Mouse (Mus musculus) liver, adult 2 months (tissue): ENCODE data around the gene Atp4b. TPM values are rescaled to one million over a fixed set of nuclear protein-coding genes. Genes with fewer than 3 reads are reported as not detected.

Source experiments
- DNase-seq: peaks from one replicate; pipeline ENCODE4 v3.0.0-alpha.2; 2011; ENCODE audit warnings: low read depth, low spot score; ENCODE audit errors: extremely low read depth
- H3K27ac ChIP-seq: fragments of 200-500 bp; replicated peaks from 2 replicates; pipeline ENCODE4 v1.5.1; 2012; ENCODE audit warnings: low read depth, mild to moderate bottlenecking, control low read depth, inconsistent platforms, low read length; ENCODE audit not compliant: insufficient read depth
- H3K27me3 ChIP-seq: fragments of 200-500 bp; 2 replicates; pipeline ENCODE4 v1.6.1; 2012; ENCODE audit warnings: mild to moderate bottlenecking, moderate library complexity, low read length, inconsistent platforms; ENCODE audit not compliant: control insufficient read depth, insufficient read depth
- H3K36me3 ChIP-seq: fragments of 200-500 bp; 2 replicates; pipeline ENCODE4 v1.6.1; 2012; ENCODE audit warnings: low read length, inconsistent platforms; ENCODE audit not compliant: control insufficient read depth, insufficient read depth
- H3K4me1 ChIP-seq: fragments of 200-500 bp; 2 replicates; pipeline ENCODE4 v1.6.1; 2011; ENCODE audit warnings: low read length; ENCODE audit not compliant: control insufficient read depth, insufficient read depth
- H3K4me3 ChIP-seq: fragments of 200-500 bp; 2 replicates; pipeline ENCODE4 v1.5.1; 2011; ENCODE audit warnings: low read depth, mild to moderate bottlenecking, control low read depth, low read length, moderate library complexity; ENCODE audit not compliant: insufficient read depth
- H3K79me2 ChIP-seq: fragments of 200-500 bp; 2 replicates; pipeline ENCODE4 v1.6.1; 2012; ENCODE audit warnings: inconsistent platforms, mild to moderate bottlenecking, low read length, moderate library complexity; ENCODE audit not compliant: control insufficient read depth, insufficient read depth
- H3K9ac ChIP-seq: fragments of 200-500 bp; 2 replicates; pipeline ENCODE4 v1.6.1; 2012; ENCODE audit warnings: low read depth, mild to moderate bottlenecking, control low read depth, inconsistent platforms, low read length
- CTCF ChIP-seq: fragments of 200-500 bp; IDR thresholded peaks from 2 replicates; pipeline ENCODE4 v1.5.1; 2011; ENCODE audit warnings: low read depth, low read length, control low read depth
- POLR2A ChIP-seq: fragments of 200-500 bp; IDR thresholded peaks from 2 replicates; pipeline ENCODE4 v1.6.1; 2011; ENCODE audit warnings: low read length, control low read depth; ENCODE audit not compliant: insufficient read depth; ENCODE audit errors: extremely low read depth
- WGBS: fragments of 180-500 bp; shearing (Covaris S2); methylation state at CpG from one replicate; pipeline ENCODE4 v1.1.7; 2018; 5-methylcytosine and 5-hydroxymethylcytosine counted together
- polyA plus RNA-seq: library from polyadenylated mRNA; depleted of rRNA; stranded (reverse); fragments of >200 nt; gene quantifications from 2 replicates; pipeline ENCODE4 v1.2.3, GENCODE M21; 2012; rRNA removed
- total RNA-seq: library from RNA; depleted of rRNA; stranded (reverse); fragments of >200 nt; gene quantifications from 2 replicates; pipeline ENCODE4 v1.2.3, GENCODE M21; 2014; rRNA removed

The Atp4b gene
- total RNA-seq (not detected in 2 replicates), polyA plus RNA-seq (not detected in 2 replicates)

- Histone ChIP-seq H3K27me3 (no peaks in the 10 kb centered on the region), H3K27ac (no peak within 1 kb of the TSS), H3K4me3 (no peak within 1 kb of the TSS), H3K4me1 (no peaks in the 10 kb centered on the region), H3K79me2 (no peaks in the 10 kb centered on the region), H3K36me3 (no peaks in the 10 kb centered on the region), H3K9ac (no peak within 1 kb of the TSS)
- TF ChIP-seq CTCF = no peak
- no peak for TF ChIP-seq POLR2A
- WGBS = 79% methylated on average over 5 of the region's 5 CpGs
- DNase-seq = no peak
Measured at GRCm38 (mm10) chr8:13396725-13397124, at the start of gene Atp4b. TSS of gene Atp4b (minus strand) at chr8:13396825.

GRCm38 (mm10) chr8:13442152-13442551 lies 45.5 kb upstream of the Atp4b start:
- no peak for DNase-seq
- no peaks in the 10 kb centered on the region for H3K27me3 ChIP-seq
- WGBS = 88% methylated on average over 2 of the region's 2 CpGs

GRCm38 (mm10) chr8:13437531-13437930 lies 40.9 kb upstream of the Atp4b start:
- Histone ChIP-seq H3K27me3 (peaks cover 3% of the 10 kb centered on the region; the same call in 1 of the 2 replicates), H3K27ac (no peak overlapping the region), H3K4me1 (no peaks in the 10 kb centered on the region), H3K4me3 (no peak overlapping the region), H3K36me3 (no peaks in the 10 kb centered on the region), H3K79me2 (no peaks in the 10 kb centered on the region), H3K9ac (no peak overlapping the region)
- DNase-seq = no peak
- WGBS = 70% methylated on average over 2 of the region's 2 CpGs
- TF ChIP-seq POLR2A = no peak
- TF ChIP-seq CTCF = no peak

More at GRCm38 (mm10) chr8:13442152-13442551, 45.5 kb upstream of the Atp4b start:
- no peak overlapping the region for H3K27ac ChIP-seq
- no peak for TF ChIP-seq POLR2A
- no peak for TF ChIP-seq CTCF
- no peaks in the 10 kb centered on the region for H3K36me3 ChIP-seq
- no peaks in the 10 kb centered on the region for H3K4me1 ChIP-seq
- no peak overlapping the region for H3K9ac ChIP-seq
- no peaks in the 10 kb centered on the region for H3K79me2 ChIP-seq
- no peak overlapping the region for H3K4me3 ChIP-seq

- Histone ChIP-seq H3K79me2 (no peaks in the 10 kb centered on the region), H3K27me3 (peaks cover 3% of the 10 kb centered on the region; the same call in 1 of the 2 replicates), H3K4me1 (no peaks in the 10 kb centered on the region), H3K36me3 (no peaks in the 10 kb centered on the region), H3K9ac (no peak overlapping the region), H3K4me3 (no peak overlapping the region), H3K27ac (no peak overlapping the region)
- TF ChIP-seq POLR2A = no peak
- no peak for TF ChIP-seq CTCF
- no peak for DNase-seq
- WGBS = 12% methylated on average over 8 of the region's 8 CpGs
Measured at GRCm38 (mm10) chr8:13436052-13436451, 39.4 kb upstream of the Atp4b start.

- 21% methylated on average over 10 of the region's 10 CpGs for WGBS
- H3K4me1 ChIP-seq = no peaks in the 10 kb centered on the region
- no peaks in the 10 kb centered on the region for H3K36me3 ChIP-seq
- H3K9ac ChIP-seq = no peak within 1 kb of the TSS
- no peak for DNase-seq
- TF ChIP-seq CTCF (no peak), POLR2A (no peak)
- no peak within 1 kb of the TSS for H3K27ac ChIP-seq
- H3K27me3 ChIP-seq = peaks cover 3% of the 10 kb centered on the region; the same call in 1 of the 2 replicates
- H3K79me2 ChIP-seq = no peaks in the 10 kb centered on the region
- H3K4me3 ChIP-seq = no peak within 1 kb of the TSS
Measured at GRCm38 (mm10) chr8:13434889-13435288, 38.3 kb upstream of the Atp4b start, which contains the start of gene Tmem255b. TSS of gene Tmem255b (plus strand) at chr8:13435189.

- WGBS = 81% methylated on average over 5 of the region's 5 CpGs
- TF ChIP-seq POLR2A (no peak), CTCF (no peak)
- Histone ChIP-seq H3K27ac (no peak overlapping the region), H3K9ac (no peak overlapping the region), H3K36me3 (no peaks in the 10 kb centered on the region), H3K27me3 (peaks cover 3% of the 10 kb centered on the region; the same call in 1 of the 2 replicates), H3K79me2 (no peaks in the 10 kb centered on the region), H3K4me3 (no peak overlapping the region), H3K4me1 (no peaks in the 10 kb centered on the region)
- DNase-seq = no peak
Measured at GRCm38 (mm10) chr8:13433130-13433529, 36.5 kb upstream of the Atp4b start.
